Mouse (Mus musculus): Measurements from ENCODE around the gene Zfp969. TPM values are rescaled to one million over a fixed set of nuclear protein-coding genes. Genes with fewer than 3 reads are reported as not detected.
"Not testable (repeated sequence)": the region's sequence is repeated elsewhere in the genome, so short reads cannot be mapped to it uniquely, and the experiment has no call there.

Gene Zfp969
- polyA plus RNA-seq (2012; rRNA removed), result not detected in 2 replicates

GRCm38 (mm10) chr2:175703546-175703945 lies at the start of gene Zfp969:
TSS of gene Zfp969 (minus strand) at chr2:175703646.
- WGBS, result no CpG with 5 or more reads among the region's 9 CpGs
- H3K36me3 ChIP-seq (ENCODE audit: control insufficient read depth, insufficient read depth, low read length); H3K4me3 ChIP-seq (ENCODE audit: insufficient read depth, low read depth, low read length); H3K27me3 ChIP-seq (replicated peaks; ENCODE audit: control insufficient read depth, insufficient read depth, low read length); H3K4me1 ChIP-seq (ENCODE audit: control insufficient read depth, insufficient read depth, low read length); H3K27ac ChIP-seq (ENCODE audit: insufficient read depth, low read depth, low read length); DNase-seq: not testable (repeated sequence)

- not testable (repeated sequence) for H3K27me3 ChIP-seq (replicated peaks; ENCODE audit: control insufficient read depth, insufficient read depth, low read length); H3K4me3 ChIP-seq (ENCODE audit: insufficient read depth, low read depth, low read length); H3K36me3 ChIP-seq (ENCODE audit: control insufficient read depth, insufficient read depth, low read length); H3K27ac ChIP-seq (ENCODE audit: insufficient read depth, low read depth, low read length); DNase-seq; H3K4me1 ChIP-seq (ENCODE audit: control insufficient read depth, insufficient read depth, low read length)
- WGBS, result no CpG with 5 or more reads among the region's 2 CpGs
Observed at GRCm38 (mm10) chr2:175741237-175741636, 37.8 kb upstream of the Zfp969 start, which contains the start of gene Gm2007. TSS of gene Gm2007 (plus strand) at chr2:175741537.

- H3K36me3 ChIP-seq (ENCODE audit: control insufficient read depth, insufficient read depth, low read length); H3K27ac ChIP-seq (ENCODE audit: insufficient read depth, low read depth, low read length); H3K4me1 ChIP-seq (ENCODE audit: control insufficient read depth, insufficient read depth, low read length); H3K4me3 ChIP-seq (ENCODE audit: insufficient read depth, low read depth, low read length); H3K27me3 ChIP-seq (replicated peaks; ENCODE audit: control insufficient read depth, insufficient read depth, low read length); DNase-seq: not testable (repeated sequence)
- no CpG with 5 or more reads among the region's 2 CpGs for WGBS
Observed at GRCm38 (mm10) chr2:175643678-175644077, 59.8 kb downstream of the Zfp969 start, which contains the start of gene Gm11007. TSS of gene Gm11007 (plus strand) at chr2:175643978.

Other genes with a start within 250 kb of the Zfp969 start
- 0.31 and 0.61 TPM in 2 replicates for gene Zfp965, start 233.7 kb downstream of the Zfp969 start, polyA plus RNA-seq (2012; rRNA removed)
- not detected in 2 replicates for gene Gm11007, start 59.7 kb downstream of the Zfp969 start, polyA plus RNA-seq (2012; rRNA removed)
- not detected in 2 replicates for gene Gm2007, start 37.9 kb upstream of the Zfp969 start, polyA plus RNA-seq (2012; rRNA removed)
- gene Gm14288, start 97.4 kb upstream of the Zfp969 start, polyA plus RNA-seq (2012; rRNA removed), result 1.3 TPM in 2 replicates
- gene Gm6710, start 165.6 kb upstream of the Zfp969 start, polyA plus RNA-seq (2012; rRNA removed), result 0.30 and 1.5 TPM in 2 replicates
- gene Zfp966, start 227.5 kb upstream of the Zfp969 start, polyA plus RNA-seq (2012; rRNA removed), result 0.19 and 0.31 TPM in 2 replicates